Mouse (Mus musculus): ENCODE data around the gene Gm5136.

- TF ChIP-seq CTCF (IDR thresholded peaks at IDR 0.05; ENCODE audit: control insufficient read depth, insufficient read depth, insufficient replicate concordance, low read depth, low read length) = no peak
- no peak for TF ChIP-seq POLR2A (IDR thresholded peaks at IDR 0.05; ENCODE audit: control insufficient read depth, low read depth, low read length)
Measured at GRCm38 (mm10) chr10:108690954-108691353, 9.0 kb downstream of the Gm5136 start.
